Mouse (Mus musculus) thymus, postnatal 10 days (tissue): ENCODE data around the gene Gm11492.

Source experiments
- DNase-seq, 2 experiments: peaks; one replicate each; pipeline ENCODE4 v3.0.0; 2021; ENCODE audit warnings: low spot score in 2 of 2

The Gm11492 gene

GRCm38 (mm10) chr11:87566501-87566900 lies at the start of gene Gm11492:
Gene Gm11492, plus strand, starts transcription at chr11:87566653.
- DNase-seq, result no peak

GRCm38 (mm10) chr11:87519260-87519659 lies 47.2 kb upstream of the Gm11492 start:
- peak; percentile 8 to 51 for DNase-seq

GRCm38 (mm10) chr11:87523466-87523865 lies 43.0 kb upstream of the Gm11492 start:
- no peak for DNase-seq

GRCm38 (mm10) chr11:87523967-87524366 lies 42.5 kb upstream of the Gm11492 start:
- no peak for DNase-seq

GRCm38 (mm10) chr11:87524780-87525179 lies 41.7 kb upstream of the Gm11492 start:
- DNase-seq, result no peak

GRCm38 (mm10) chr11:87527364-87527763 lies 39.1 kb upstream of the Gm11492 start:
- no peak for DNase-seq

- no peak for DNase-seq
Observed at GRCm38 (mm10) chr11:87527990-87528389, 38.5 kb upstream of the Gm11492 start.

GRCm38 (mm10) chr11:87531695-87532094 lies 34.8 kb upstream of the Gm11492 start:
- DNase-seq, result no peak

GRCm38 (mm10) chr11:87542285-87542684 lies 24.2 kb upstream of the Gm11492 start:
- DNase-seq, result no peak

GRCm38 (mm10) chr11:87542906-87543305 lies 23.5 kb upstream of the Gm11492 start:
- peak in 1 of 2 experiments; percentile 7 for DNase-seq

- DNase-seq, result no peak
Observed at GRCm38 (mm10) chr11:87553342-87553741, 13.1 kb upstream of the Gm11492 start.

GRCm38 (mm10) chr11:87554386-87554785 lies 12.1 kb upstream of the Gm11492 start:
- no peak for DNase-seq

GRCm38 (mm10) chr11:87555106-87555703 lies 11.2 kb upstream of the Gm11492 start:
- DNase-seq, result no peak

GRCm38 (mm10) chr11:87561208-87561607 lies 5.2 kb upstream of the Gm11492 start:
- DNase-seq, result no peak

- DNase-seq, result no peak
Observed at GRCm38 (mm10) chr11:87568255-87568953, 2.0 kb downstream of the Gm11492 start, which contains the start of gene Sept4. Gene Sept4, plus strand, starts transcription at chr11:87568903.

- no peak for DNase-seq
Observed at GRCm38 (mm10) chr11:87570743-87571142, 4.3 kb downstream of the Gm11492 start.

- DNase-seq, result no peak
Observed at GRCm38 (mm10) chr11:87571361-87571950, 5.0 kb downstream of the Gm11492 start.

- no peak for DNase-seq
Observed at GRCm38 (mm10) chr11:87573751-87574150, 7.3 kb downstream of the Gm11492 start.

GRCm38 (mm10) chr11:87574520-87575180 lies 8.2 kb downstream of the Gm11492 start:
- DNase-seq, result no peak

GRCm38 (mm10) chr11:87577601-87578248 lies 11.3 kb downstream of the Gm11492 start:
- no peak for DNase-seq

GRCm38 (mm10) chr11:87578249-87578962 lies 12.0 kb downstream of the Gm11492 start:
- peak; percentile 35 to 64 for DNase-seq
